Mouse (Mus musculus) kidney, postnatal 14 days (tissue): ENCODE data around the gene Rpl5.

Source experiments
- DNase-seq: peaks from one replicate; pipeline ENCODE4 v3.0.0; 2022; ENCODE audit warnings: mixed read lengths

The Rpl5 gene

DNA sequence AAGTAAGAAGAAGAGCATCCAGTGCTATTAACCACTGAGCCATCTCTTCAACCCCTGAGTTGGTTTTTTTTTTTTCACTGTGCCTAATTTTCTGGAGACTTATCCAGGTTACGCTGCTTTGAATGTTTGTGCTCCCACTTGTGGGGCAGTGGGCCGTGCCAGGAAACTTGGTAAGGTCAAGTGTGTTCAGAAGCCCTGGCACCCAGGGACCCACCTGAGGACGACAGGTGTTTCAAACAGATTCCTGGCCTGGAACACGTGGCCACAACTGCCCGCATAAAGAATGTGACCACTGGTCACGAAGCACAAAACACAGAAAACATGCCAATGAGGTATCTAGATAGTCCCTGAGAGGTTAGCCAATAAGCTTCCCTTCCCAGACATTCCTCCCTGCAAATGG lies 43.2 kb downstream of the Rpl5 start:
- peak; percentile 12 for DNase-seq

DNA sequence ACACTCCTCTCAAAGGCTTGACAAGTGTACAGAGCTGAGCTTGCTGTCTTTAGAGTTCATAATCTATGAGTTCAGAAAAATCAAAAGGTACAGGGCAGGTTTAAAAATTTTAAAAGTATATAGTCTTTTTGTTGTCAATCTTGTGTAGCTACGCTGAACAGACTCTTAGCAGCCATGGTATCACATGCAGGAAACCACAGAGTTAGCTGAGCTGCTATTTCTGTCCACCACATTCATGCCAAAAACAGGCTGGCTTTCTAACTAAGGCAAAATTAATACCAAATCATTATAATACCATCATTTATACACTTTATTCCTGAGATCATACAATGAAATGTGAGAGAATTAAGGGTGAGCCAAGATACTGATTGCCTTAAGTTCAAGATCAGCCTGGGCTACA lies 46.2 kb downstream of the Rpl5 start:
- DNase-seq, result no peak

- peak; percentile 61 for DNase-seq
These were observed 47.2 kb downstream of the Rpl5 start for GRCm38 (mm10) chr5:107947548-107947947.

GRCm38 (mm10) chr5:107948899-107949298 lies 48.6 kb downstream of the Rpl5 start:
- DNase-seq, result no peak

- no peak for DNase-seq
These were observed 49.3 kb downstream of the Rpl5 start for GRCm38 (mm10) chr5:107949607-107950006.

GRCm38 (mm10) chr5:107950643-107951042 lies 50.3 kb downstream of the Rpl5 start:
- no peak for DNase-seq
